Mouse (Mus musculus) skeletal muscle tissue, adult 2 months (tissue): Measurements from ENCODE around the gene Git2.

Source experiments
- DNase-seq: peaks from one replicate; pipeline ENCODE4 v3.0.0-alpha.2; 2012; ENCODE audit warnings: low read depth, low spot score

Git2 gene

DNA sequence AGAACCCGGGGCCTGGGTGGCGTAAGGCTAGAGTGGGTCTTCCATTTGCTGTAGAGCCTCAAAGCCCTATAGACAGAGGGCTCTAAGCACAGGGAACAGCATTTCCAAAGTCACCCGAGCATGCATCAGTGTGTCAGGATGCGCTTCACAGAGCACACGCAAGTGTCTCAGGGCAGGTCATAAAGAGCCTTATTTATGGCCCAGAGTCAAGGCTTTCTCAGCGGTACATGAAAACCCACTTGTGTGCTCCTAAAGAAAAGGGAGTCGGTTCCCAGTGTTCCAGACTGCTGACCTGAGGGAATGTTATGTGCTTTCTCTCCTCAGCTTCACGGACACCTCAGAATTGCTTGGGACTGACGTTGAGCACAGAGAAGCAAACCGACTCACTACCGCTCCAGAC is 54.5 kb downstream of the Git2 start:
- DNase-seq = no peak

DNA sequence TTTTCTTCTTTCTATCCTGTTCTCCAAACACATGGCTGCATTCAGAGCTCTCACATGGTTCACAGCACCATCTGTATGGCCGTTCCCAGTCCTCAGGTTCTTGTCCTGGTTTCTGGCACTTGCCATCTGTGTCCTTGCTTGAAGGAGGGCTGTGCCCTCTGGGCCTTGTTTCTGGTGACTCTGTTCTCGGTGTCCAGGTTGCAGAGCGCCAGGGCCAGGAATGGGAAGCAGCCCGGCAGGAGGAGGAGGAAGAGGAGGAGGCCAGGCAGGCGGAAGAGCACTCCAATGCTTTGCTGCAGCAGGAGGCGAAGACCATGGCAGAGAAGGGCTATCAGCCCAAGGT is 55.4 kb downstream of the Git2 start:
- no peak for DNase-seq

DNA sequence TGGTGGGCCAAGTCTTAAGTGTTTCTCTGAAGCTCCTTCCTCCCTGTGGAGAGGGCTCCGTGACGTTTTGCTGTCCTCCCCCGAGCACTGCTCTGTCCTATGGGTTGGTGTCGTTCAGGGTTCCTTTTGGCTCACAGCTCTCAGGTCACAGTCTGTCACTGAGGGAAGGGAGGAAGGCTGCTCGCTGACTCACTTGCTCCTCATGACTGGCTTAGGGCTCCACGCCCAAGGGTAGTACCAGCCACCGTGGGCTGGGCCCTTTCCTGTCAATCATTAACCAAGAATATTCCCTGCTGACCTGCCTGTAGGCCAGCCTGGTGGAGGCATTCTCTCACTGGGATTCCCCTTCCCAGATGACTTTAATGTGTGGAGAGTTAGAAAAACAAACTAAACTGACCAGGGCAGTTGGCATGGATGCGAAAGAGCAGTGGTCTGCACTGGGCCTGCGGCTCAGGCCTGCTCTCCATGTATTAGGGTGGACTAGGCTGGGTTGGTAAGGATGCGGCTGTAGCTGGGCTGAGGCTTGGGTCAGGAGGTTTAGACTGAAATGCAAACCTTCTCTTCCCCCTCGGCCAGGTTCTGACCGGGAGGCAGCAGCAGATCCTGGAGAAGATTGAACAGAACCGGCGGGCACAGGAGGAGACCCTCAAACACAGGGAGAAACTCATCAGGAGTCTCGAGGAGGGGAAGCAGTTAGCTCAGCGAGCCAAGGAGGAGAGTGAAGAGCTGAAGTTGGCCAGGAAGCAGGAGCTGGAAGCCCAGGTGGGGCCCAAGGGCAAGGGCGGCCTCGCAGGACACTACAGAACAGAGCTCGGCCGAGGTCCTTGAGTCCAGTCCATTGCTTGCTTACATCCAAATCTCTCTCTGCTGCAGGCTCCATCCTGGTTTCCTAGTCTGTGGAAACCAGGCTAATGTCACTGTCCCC is 56.1 kb downstream of the Git2 start:
- DNase-seq = no peak

DNA sequence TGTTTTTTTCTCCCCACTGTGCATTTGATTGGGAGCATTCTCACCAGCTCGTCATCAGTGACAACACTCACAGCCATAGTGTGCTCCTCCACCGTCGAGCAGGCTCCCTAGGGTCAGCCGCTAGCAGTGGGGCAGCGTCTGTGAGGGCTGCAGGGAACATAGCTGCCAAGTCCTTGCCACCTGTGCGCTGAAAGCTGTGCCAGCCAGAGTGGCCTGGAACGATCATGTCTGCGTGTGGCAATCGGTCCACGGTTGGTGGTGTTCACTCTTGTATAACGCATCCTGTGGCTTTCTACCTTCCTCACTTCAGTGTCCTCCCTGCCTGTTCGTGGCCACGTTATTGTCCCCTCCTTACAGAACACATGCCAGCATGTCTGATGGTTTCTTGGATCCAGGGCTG is 56.8 kb downstream of the Git2 start:
- DNase-seq = no peak

DNA sequence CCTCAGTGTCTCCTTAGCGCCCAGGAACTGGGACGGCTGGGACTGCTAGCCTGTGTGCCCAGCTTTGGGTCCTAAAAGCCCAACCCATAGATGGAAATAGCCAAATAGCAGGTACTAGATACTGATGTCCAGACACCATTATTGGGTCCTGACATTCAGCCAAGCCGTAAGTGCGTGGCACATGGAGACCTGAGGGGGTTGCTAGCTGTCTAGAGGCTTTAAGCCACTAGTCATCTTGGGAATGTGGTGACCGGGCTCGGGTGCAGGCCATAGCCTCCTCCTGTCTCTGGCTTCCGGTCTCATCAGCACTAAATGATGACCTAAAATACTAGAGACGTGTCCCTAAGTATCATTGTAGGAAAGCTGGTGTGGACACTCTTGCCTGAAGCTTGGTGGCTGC is 57.4 kb downstream of the Git2 start:
- no peak for DNase-seq

DNA sequence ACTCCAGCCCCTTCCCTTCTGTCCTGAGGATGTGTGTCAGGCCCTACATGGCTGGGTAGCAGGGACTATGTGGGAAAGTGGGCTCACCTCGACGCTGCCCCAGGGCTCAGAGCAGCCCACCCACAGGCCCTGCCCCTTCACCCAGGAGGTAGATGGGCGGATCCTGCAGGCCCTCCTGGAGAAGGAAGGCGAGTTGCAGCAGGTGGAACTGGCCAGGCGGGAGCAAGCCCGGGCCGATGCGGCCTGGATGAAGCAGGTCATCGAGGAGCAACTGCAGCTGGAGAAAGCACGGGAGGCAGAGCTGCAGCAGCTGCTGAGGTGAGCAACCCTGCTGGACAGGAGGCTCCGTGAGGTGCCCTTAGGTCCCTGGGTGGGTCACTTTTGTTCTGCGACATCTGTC is 58.0 kb downstream of the Git2 start:
- no peak for DNase-seq

DNA sequence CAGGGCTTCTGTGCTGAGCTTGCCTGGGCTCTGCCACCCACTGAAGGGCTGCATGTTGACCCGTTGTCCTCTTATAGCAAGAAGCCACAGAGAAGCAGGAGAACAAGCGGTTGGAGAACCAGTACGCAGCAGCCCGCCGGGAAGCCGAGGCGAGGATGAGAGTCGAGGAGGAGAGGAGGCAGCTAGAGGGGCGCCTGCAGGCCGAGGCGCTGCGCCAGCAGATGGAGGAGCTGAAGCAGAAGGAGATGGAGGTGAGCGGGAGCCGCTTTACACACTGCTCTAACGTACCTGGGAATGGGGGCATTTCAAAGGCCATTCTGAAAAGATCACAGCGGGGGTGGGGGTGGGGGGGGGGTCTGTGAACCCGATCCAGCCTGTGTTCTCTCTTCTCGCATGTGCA is 60.8 kb downstream of the Git2 start:
- no peak for DNase-seq

DNA sequence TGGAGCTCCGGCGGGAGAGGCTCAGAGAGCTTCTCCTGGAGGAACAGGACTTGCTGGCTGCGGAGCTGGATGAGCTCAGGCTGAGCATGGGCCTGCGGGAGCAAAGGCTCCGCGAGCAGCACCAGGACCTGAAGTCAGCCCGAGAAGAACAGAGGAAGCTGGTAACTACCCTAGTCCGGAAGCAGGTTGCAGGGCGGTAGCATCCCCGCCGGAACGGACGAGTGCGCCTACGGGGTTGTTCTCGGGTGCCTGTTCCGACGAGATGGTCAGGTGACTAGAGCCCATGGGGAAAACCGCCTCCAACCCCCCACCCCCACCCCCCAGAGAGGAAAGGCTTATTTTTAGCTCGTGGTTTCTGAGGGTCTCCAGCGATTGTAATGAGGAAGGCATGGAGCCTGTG is 66.0 kb downstream of the Git2 start:
- no peak for DNase-seq

DNA sequence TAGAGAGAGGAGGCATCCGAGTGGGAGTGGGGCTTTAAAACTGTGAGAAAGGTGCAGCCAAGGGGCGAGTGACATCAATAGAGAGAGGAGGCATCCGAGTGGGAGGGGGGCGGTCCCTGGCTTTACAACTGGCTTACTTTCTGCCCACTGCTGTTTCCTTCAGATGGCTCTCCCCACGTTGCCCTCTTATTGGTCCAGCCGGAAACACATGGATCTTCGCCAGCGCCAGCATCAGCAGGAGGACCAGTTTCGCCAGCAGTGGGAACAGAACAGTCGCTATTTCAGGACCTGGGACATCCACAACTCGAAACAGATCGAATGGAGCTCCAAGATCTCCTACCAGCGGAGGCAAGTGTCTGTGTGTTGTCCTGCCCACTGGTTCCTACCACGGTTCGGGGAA is 66.8 kb downstream of the Git2 start:
- DNase-seq = no peak

DNA sequence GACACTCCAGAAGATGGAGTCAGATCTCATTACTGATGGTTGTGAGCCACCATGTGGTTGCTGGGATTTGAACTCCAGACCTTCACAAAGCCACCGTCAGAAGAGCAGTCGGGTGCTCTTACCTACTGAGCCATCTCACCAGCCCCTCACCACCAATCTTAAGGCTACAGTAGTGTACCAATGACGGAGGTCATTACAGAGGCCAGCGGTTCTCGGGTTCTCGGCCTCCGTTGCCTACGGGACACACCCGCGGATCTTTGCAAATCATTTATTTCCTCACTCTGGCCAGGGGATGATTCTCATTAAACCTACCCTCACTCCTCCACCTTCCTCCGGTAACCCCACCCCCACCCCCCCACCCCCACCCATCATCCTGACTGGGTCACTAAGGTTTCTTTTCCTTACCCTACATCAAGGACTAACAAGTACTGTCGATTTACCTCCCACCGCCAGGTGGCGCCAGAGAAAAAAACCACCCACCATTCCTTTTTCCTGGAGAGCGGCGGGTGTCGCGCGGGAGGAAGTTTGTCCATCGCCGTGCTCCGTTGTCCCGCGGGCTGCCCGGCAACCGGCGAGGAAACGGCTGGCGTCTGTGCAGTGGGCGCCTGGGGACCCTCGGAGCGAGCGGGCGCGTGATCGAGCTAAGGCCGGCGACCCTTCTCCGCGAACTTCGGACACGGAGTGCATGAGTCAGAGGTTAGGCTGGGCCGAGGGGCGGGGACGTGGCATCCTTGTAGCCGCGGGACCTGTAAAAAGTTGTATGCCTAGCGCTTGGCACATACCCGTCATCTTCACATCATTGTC is 67.8 kb downstream of the Git2 start, which contains the start of gene Tchp:
TSS of gene Tchp (plus strand) at position 496 of the 804 bp plus-strand sequence.
- peak; percentile 93 for DNase-seq

DNA sequence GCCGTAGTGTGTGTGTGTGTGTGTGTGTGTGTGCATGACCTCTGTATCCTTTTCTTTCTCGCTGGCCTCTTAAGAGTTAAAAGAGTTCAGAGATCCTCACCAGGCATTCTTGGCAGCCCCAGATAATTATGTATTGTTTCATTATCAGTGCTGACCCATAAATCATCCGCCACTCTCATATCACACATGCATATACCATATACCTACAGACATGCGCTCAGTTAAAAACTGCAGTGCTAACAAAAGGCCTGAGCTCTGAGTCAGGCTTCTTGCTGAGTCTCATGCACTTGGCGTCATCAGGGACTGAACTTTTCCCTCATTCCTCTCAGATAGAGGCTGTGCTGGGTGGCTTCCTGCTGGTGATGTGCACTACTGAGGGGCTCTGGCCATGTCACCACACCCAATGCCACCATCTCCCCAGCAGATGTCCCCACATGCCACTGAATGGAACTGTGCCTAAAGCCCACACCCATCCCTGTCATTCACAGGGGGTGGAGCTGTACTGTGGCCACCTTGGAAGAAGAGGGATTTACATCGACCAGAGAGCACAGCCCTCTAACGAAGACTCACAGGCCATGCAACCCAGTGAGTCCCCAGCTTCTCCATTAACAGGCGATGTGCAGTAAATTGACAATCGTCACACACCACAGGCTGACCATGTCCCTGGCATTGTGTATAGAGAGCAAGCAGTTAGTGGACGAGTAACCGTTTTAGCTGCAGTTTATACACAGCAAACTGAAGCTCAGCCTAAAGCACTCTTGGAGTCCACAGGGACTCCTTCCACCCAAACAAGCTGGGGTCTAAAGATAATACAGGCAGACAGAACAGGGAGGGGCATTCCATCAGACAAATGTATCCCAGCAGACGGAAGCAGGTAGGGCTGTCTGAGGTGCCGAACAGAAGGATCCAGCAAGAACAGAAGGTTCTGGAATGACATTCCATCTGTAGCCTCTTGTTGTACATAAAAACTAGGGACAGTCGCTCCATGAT is 72.6 kb downstream of the Git2 start:
- DNase-seq = no peak

DNA sequence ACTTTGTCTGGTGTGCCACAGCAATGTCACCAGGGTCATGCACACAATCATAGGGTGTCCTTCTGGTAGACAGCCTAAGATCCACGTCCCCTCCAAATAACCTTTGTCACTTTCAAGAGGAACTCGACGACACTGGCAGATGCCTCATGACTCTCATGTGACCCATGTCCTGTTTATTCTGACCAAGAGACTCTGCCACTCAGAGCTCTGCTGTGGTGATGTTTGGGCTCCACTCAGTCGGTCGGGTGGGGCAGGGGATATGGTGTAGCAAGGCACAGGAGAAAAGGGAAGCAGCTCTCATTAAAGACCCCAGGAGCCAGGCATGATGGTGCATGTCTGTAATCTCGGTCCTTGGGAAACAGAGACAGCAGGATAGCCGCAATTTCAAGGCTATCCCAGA is 76.3 kb downstream of the Git2 start:
- DNase-seq = no peak

DNA sequence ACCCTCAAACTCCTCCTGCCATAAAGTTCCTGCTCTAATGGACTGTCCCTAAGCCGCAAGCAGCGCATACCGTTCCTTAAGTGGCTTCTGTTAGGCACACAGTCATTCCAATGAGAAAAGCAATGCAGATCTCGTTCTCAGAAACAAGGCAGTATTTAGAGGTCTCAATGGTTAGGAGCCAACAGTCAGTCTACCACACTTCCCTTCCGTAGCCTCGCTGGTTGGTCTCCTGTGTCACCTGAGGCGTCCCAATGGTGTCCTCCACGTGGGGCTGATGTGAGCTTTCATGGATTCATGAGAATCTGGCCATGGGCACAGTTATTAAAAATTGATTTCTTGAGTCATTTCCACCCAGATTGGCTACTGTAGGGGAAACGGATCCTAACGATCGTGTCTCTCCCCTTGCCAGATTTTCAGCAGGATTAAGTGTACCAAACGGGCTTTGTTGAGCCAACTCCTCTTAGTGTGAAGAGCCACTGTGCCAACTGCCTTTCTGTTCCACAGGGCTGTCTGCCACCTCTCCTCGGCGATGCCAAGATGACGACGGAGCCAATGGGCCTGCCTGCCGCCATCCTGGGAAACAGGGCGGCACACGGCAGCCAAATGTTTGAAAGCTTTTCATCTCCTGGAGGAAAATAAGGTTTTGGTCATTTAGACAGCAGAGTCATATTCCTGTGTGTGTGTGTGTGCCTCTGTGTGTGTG is 77.1 kb downstream of the Git2 start:
- DNase-seq = no peak

DNA sequence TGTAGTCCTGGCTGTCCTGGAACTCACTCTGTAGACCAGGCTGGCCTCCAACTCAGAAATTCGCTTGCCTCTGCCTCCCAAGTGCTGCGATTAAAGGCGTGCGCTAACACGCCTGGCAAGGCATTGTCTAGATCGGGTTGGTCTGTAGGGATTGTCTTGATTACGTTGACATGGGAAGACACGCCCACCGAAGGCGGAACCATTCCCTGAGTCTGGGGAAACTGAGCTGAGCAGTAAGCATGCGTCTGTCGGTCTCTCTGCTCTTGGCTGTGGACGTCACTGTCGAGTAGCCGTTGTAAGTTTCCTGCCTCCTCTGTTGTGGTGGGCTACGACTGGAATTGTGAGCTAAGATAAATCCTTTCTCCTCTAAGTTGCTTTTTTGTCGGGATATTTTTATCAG is 78.4 kb downstream of the Git2 start:
- DNase-seq = no peak

DNA sequence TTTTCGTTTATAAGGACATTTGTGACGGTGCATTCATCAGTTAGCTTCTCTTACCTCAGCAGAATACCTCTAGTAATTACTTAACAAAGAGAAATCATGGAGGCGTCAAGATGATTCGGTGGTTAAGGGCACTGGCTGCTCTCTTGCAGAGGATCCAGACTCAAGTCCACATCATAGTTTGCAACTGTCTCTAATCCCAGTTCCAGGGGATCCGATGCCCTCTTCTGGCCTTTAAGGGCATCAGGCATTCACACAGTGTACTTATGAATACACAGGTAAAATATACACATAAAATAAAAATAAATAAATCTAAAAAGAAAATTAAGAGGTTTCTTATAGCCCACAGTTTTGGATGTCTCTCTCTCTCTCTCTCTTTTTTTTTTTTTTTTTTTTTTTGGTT is 79.5 kb downstream of the Git2 start:
- no peak for DNase-seq

DNA sequence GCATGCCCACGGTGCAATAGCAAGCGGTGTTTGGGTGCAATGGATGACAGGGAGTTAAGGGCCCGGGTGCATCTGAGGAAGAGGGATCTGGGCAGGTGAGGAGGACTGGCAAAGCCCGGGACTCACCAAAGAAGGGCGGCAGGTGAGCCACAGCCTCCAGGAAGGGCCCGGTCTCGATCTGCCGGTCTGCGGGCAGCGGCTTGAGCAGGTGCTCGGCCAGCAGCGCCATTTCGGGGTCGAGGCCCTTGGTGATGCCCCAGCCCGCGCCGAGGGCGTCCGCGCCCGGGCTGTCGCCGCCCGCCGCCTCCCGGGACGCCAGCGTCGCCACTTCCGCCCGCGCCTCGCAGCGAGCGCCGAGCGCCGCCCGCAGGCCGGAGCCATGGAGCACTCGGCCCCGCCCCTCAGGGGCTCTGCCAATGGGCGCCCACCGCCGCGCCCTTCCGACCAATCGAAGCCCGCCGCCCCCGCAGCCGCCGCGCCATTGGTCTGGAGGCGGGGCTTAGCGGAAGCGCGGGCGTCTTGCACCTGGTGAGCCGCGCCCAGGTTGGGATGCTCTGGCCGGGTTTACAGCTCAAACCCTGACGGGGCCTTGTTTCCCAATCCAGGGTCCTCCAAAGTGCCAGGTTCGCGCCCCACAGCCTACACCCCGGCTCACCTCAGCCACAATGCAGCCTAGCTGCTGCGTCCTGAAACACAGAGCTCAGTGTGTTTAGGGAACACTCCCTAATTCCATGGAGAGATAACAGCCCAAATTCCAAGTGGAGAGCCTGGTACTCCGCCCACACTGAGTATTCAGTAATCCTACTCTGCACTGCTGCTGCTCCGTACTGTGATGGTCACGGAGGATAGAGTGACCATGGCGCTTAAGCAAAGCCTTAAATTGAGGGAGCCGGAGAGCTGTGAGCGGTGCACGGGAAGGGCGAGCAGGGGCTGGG is 84.4 kb downstream of the Git2 start, which contains the start of gene Gltp:
TSS of gene Gltp (minus strand) at position 352 of the 935 bp plus-strand sequence.
- peak; percentile 80 for DNase-seq

DNA sequence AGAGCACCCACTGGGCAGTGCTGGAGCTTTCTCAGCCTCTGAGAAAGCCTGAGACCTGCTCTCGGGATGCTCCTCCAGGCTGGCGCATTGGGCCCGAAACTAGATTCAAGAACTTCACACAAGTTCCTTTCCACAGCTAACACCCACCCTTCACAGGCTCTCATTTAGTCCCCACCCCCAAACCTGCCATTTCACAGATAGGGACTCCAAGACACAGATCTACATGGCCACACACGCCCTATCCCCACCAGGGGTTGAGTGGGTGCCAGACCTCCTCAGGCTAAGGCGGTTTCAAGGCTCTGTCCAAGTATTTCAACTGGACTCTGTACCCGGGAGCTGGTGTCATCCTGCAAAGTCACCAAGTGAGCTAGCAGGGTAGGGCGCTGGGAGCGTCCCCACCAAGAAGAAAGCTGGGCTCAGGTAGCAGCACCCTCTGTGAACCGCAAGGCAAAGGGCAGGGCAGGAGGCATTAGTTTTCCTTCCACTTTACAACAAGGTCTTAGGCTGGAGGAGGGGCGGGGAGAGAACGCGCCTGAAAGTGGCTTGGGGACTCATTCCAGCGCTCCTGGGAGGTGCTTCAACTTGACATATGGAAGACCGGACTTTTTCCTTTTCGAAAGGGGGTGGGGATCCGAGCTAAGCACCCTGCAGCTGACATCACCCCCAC is 85.5 kb downstream of the Git2 start:
- DNase-seq = no peak

DNA sequence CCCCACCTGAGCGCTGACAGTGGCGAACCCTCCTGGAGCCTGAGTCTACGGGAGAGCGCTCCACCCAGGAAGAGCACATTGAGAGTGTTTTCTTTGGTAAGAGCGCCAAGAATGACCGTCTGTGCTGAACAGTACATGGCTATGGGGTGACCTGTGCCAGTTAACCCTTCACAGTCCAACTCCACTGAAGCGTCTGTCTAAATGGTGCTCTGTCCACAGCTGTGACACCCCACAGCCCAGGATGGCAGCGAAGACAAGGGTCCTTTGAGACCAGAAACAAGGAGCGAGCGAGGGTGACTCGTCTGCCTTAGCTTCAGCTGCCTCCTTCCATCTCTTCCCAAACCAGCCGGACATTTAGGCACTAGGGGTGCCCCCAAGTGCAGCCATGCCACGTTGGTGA is 86.6 kb downstream of the Git2 start:
- DNase-seq = no peak

DNA sequence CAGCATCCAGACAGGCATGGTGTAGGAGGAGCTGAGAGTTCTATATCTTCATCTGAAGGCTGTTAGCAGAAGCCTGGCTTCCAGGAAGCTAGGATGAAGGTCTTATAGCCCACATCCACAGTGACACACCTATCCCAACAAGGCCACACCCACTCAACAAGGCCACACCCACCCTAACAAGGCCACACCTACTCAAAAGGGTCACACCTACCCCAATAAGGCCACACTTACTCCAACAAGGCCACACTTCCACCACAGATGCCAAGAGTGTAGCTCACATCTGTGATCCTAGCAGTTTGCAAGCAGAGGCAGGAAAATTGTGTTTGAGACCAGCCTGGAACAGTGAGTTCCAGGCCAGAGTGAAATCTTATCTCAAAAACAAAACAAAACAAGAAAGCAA is 87.4 kb downstream of the Git2 start:
- no peak for DNase-seq
